Mouse (Mus musculus) cerebellum, adult 9-11 months (tissue): ENCODE measurements around the gene Serinc2.

Source experiments
- DNase-seq: peaks from one replicate; pipeline ENCODE4 v3.0.0; 2022

Gene Serinc2

DNA sequence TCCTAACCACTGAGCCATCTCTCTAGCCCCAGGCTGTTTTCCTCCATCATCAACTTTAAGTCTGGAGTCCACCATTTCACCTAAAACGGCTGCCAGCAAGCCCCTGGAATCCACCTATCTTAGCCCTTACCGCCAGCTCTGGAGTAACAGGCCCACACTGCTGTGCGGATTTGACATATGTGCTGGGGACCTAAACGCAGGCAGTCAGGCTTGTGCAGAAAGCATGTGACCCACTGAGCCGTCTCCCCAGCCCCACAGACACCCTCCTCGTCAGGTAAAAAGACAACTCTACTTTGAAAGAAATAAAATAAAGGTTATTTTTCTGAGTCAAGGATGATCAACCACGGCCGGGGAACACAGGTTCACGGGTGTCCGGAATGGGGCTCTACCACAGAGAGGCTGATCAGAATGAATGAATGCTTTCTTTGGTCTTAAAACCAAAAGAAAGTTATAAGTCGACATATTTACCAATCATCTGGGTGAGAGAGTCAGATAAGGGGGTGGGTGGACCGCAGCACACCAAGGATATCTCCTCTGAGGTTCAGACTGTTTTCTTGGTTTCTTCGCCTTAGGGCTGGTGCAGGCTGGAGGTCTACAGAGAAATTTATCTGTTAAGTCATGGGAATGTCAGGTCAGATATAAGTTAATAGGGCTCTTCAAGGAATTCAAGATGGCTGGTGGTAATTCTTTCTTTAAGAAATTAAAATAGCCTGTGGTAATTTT, 17.4 kb upstream of the Serinc2 start:
- no peak for DNase-seq

DNA sequence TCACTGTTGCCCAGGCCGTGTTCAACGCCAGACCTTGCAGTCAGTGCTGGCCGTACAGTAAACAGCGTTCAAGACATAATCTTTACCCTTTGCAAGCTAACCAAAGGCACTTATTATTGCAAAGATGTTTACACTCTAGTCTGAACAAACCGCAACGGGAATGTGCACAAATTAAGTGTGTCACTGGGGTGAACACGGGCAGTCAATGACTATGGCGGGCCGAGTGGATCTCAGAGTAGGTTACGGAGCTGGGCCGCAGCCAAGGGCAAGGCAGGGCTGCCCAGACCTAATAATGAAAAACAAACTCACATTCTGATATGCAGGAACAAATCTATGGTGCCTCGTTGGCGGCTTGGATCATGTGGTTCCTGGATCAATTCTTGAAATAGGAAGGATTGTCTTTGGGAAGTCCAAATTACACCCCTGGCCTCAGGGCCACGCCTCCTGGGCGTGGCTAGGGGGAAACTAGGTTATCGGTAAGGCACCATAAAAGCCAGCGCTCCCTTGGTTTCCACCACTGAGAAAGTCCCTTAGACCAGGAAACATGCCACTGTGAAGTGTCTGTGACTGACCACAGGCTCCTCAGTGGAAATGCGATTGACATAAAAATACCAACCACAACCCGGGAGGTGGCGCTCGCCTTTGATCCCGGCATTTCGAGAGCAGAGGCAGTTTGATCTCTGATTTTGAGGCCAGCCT, 16.2 kb upstream of the Serinc2 start:
- no peak for DNase-seq

DNA sequence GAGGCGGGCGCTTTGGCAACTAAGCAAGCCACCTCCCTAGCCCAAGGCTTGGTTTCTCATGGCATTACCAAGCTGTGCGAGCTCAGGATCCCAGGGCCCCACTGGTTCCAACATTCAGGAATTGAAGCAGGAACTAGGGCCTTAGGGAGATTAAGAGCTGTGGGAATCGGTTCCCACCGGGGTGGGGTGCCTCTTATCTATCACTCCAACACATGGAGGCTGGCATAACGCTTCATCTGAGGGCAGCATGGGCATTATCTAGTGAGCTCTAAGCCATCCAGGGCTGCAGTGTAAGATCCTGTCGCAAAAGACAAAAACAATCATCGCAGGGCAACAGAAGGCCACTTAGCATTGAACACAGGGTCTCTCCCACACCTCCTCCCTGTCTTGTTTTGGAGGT, 15.5 kb upstream of the Serinc2 start:
- DNase-seq: no peak

DNA sequence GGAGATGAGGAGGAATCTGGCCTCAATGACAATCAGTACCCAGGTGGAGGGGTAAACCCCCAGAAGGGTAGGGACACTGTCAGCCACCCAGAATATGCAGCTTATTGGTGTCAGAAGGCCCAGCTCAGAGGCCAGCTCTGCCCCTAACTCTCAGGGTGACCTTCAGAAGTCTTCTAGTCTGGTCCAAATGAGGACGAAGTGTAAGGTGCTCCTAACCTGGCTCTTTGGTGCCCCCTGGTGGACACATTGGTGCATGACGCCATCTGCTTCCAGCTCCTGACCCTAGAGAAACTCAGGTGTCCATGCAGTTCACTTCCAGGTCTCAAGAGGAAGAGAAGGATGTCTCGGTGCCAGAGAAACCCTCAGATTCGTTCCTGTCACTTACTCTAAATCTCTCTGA, 13.3 kb upstream of the Serinc2 start:
- peak; percentile 78 for DNase-seq

DNA sequence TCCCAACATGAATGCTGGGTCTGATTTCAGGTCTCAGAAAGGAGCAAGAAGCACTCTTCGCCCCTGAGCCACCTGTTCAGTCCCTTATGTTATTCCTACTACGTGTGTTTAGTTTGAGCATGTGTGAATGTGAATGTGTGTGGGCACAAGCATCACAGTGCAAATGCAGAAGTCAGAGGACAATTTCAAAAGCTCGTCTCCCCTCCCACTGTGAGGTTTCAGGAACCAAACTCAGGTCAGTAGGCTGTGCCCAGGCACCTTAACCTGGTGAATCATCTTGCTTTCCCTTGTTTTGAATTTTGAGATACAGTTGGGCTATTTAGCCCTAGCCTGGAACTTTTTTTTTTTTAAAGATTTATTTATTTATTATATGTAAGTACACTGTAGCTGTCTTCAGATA, 10.8 kb upstream of the Serinc2 start:
- no peak for DNase-seq

DNA sequence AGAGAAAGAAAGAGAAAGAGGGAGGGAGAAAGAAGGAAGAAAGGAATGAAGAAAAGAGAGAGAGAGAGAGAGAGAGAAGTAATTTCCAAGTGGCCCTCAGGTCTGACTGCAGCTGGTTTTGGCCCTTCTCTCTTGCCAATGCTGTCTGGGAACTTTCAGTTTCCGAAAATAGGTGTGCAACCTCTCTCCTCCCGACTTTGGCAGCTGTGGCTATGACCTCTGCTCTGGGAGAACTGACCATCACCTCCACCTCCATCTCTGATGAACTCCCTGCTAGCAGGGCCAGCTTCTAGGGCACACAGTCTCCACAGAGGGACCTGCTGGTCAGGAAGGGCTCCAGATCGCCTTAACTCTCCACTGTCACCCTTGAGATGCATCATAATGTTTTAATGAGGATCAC, 7.5 kb upstream of the Serinc2 start:
- no peak for DNase-seq

DNA sequence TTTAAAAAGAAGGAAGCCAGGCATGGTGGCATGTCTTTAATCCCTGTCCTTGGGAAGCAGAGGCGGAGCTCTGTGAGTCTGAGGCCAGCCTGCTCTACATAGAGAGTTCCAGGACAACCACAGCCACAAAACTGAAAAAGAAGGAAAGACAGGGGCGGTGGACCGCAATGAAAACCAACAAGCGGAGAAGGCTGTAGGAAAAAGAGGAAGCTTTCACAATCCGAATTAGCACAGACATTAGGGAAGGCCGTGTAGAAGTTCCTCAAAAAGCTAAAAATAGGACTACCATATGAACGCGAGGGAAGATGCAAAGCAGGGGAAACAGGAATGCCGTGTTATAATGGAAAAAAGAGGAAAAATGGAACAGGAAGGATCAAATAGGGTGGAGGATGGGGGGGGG, 4.8 kb upstream of the Serinc2 start:
- no peak for DNase-seq

DNA sequence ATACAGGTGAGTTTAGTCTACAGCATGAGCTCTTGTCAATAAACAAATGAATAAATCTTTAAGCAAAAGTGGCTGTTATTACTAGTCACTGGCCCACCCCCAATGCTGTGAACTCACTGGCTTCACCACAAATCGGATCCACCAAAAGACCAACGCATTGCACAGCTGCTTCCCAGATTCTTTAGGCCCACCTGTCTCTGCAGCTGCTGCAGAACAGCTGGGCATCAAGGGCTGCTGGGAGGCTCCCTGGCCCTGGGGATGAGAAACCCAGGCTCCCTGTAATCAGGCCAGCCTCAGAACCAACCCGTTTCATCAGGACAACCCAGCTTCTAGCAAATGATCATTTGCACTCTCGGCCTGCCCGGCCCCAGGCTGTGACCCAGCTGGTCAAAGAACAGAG, 3.9 kb upstream of the Serinc2 start:
- no peak for DNase-seq

DNA sequence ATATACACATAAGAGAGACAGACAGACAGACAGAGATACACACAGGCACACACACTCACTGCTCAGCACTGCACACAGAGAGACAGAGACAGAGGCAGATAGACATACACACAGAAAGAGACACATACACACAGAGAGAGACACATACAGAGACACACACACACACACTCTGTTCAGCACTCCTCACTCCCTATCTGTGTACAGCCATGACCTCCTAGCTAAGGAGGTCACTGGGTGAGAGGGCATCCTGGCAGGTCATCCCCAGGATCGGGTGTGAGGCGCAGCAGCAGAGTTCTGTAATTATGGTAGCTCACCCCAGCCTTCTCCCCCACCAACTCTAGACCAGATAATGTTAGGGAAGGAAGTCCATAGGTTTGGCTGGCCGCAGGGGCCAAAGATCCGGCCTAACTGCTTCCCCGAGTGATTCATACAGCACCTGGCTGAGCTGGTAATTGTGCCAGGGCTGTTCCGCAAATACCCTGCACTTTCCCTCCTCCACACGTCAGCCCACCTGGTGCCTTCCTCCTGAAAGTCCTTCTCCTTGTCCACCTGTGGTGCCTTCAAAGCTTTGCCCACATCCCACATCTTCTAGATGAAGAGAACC, 2.3 kb downstream of the Serinc2 start:
- no peak for DNase-seq

DNA sequence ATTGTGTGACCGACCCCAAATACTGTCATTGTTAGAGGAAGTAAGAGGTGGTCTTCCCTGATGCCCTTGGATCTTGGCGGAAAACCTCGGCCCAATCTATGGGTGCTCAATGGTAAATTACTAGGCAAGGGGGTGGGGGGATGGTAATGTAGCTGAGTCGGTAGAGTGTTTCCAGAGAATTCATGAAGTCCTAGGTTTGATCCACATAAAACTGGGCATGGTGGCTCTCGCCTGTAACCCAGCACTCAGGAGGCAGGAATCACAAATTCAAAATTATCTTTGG, 3.2 kb downstream of the Serinc2 start:
- no peak for DNase-seq

DNA sequence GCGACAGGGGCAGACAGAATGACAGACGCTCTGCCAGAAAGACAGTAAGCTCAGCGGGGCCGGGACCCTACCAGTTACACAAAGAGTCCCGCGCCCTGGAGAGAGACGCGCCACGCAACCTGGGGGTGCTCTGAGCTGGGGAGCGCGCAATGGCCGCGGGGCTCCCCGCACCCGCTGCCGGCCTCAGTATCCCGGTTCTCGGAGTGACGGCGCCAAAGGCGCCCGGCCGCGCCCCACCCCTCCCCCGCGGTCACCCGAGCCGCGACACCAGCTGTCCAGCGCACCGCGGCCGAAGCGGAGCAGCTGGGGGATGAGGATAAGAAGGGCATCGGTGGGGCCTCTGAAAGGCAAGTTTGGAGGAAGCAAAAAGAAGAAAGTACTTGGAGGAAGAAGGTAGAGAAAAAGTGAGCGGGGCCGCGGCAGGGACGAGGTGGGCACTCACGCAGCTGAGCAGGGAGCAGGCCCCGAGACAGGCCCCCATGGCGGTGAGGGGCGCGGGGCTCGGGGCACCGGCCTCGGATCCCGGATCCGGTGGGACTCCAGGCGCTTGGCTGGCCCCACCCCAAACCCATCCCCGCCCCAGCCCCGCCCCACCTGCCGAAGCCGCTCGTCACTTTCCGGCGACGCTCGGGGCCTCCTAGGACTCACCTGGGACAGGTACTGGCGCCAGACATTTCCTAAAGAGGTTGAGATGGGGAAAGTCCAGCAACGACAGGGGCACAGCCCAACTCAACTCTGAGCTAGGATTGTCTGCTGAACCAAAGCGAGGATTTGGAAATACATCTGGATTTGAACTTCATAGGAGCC, 3.8 kb downstream of the Serinc2 start:
- peak; percentile 72 for DNase-seq

DNA sequence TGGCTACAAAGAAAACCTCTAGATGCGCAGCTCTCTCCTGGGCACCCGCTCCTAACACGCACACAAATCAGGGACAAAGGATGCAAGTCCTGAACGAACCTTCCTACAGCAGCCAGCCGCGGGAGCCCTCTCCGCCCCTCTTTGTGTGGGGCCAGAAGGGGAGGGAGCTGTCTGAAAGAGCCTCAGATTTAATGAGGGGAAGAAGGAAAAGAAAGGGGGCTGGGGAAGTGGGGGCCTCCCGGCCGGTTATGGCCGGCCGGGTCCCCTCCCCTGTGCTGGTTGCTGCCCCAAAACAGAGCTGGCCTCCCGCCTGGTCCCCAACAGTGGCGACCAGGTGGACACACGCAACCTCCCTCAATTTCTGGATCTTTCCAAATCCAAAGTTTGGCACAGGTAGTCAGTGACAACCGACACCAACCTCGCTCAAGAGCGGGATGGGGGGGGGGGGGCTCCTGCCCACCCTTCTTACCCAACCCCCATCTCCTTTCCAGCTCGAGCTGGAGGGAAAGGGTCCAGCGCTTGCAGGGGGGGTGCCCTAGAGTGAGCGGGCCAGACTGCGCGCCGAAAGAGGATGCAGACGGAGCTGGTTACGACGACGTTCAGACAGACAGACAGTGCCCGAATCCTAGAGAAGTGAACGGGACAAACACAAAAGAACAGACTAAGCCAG, 4.5 kb downstream of the Serinc2 start:
- DNase-seq: peak; percentile 80

DNA sequence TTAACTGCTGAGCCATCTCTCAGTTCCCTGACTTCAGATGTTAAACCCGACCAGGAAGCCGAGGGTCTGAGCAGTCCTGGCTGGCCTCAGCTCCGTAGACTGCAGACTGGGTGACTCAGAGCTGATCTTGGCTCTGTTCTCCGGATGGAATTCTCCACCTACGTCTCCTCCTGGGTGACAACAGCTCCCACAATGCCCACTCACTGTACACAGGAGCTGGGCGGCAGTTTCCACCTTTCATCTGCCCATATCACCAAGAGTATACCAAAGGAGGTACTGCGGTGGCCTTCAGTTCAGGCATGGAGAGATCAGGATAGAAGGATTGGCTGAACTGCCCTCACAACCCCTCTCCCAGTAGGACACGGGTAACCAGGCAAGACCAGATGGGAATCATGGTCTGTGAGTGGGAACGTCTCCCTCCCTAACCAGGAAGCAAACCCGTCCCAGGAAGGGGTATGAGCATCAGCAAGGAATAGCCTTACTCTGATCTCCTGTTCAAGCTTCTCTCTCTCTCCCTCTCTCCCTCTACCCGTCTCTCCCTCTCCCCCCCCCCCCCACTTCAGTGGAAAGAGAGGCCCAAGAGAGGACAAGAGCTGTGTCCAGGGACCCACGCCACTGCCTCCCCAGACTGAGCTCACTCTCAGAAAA, 5.2 kb downstream of the Serinc2 start:
- DNase-seq: peak; percentile 82

DNA sequence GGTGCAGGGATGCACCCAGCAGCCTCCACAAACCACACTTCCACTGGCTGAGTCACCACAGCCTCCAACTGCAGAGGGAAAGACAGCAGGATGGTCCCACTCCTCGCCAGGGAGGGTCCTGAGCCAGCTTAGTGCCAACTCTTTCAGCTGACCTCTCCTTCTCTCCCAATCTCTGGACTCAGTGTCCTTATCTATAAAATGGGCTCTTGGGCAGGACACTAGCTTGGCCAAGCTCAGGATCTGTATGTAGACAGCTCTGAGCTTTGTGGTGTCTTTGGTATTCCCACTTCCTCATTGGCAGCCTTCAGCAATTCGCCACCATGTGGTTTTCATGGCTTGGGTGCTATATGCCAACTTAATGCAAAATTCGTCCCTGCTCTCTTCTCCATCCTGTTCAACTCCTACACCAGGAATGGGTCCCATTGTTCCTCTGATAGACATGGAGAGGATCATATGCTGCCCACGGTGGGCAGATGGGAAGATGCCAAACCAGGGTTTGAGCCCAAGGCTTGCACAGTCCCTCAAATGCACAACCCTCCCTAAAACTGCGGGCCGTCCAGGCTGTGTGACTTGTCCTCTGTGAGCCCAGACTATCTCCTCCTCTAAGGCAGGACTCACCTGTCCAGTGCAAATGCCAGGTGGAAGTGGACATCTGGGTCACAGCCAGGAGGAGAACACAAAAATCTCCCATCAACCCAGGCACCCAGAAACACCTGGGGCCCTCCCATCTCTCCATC, 8.2 kb downstream of the Serinc2 start:
- peak; percentile 52 for DNase-seq

DNA sequence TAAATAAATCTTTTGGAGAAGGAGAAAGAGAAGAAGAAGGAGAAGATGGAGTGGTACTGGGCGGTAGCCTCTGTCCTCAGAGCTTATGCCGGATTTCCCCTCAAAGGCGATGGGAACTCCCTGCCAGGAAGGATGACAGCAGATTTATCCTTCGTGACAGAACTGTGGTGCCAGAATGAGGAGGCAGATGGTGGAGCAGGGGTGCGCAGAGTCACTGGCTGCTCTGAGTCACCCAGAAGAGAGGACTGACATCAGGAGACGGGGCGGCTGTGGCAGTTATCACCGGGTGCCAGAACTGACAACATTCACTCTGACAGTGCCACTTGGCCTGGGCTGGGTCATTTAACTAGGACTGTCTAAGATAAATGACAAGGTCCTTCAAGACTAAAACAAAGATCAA, 8.9 kb downstream of the Serinc2 start:
- DNase-seq: peak; percentile 88

DNA sequence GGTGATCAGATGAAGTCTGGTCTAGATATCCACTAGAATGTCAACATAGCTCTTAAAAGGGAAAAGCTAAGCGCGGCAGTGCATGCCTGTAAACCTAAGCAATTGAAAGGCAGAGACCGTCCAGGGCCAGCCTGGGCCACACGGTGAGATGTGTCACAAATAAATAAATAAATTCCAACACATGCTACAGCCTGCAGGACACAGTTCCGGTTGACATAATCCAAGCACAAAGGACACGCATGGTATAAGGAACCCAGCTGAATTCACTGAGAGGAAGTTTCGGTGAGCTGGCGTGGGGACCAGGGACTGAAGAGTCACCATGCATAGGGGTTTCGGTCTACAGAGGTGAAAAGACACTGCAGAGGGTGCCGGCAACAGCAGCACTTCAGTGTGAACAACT, 10.3 kb downstream of the Serinc2 start:
- DNase-seq: no peak

DNA sequence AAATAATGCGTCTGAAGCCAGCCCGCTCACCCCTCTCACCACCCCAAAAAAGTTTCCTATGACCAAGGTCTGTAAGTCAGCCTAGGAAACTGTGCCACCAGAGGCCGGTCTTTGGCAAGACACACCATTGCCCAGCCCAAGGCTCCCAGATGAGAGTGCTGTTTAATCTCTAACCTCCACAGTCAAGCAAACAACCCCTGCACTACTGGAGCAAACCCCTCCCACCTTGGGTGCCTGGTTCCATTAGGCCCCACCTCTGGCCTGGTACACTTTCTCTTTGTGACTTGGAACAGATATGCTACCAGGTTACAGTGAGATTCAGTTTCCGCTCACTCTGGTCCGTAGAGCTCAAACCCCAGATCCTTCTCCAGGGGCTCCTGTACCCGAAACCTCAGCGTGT, 11.9 kb downstream of the Serinc2 start:
- DNase-seq: no peak

DNA sequence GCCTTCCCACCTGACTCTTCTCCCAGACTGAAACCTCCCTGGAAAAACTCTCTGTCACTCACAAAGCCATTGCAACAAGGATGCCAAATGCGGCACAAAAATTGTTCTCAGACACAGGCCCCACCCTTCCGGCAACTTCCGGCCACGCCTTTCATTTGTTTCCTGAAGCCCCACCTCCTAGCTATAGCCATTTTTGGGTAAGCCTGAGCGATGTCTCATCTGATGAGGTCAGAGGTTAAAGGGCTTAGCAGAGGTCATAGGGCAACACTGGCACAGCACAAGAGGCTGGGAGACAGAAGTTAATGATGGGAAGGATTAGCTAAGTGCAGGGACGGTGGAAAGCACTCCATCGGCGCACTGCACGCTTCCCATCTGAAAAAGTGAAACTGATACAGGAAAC, 12.4 kb downstream of the Serinc2 start:
- no peak for DNase-seq

DNA sequence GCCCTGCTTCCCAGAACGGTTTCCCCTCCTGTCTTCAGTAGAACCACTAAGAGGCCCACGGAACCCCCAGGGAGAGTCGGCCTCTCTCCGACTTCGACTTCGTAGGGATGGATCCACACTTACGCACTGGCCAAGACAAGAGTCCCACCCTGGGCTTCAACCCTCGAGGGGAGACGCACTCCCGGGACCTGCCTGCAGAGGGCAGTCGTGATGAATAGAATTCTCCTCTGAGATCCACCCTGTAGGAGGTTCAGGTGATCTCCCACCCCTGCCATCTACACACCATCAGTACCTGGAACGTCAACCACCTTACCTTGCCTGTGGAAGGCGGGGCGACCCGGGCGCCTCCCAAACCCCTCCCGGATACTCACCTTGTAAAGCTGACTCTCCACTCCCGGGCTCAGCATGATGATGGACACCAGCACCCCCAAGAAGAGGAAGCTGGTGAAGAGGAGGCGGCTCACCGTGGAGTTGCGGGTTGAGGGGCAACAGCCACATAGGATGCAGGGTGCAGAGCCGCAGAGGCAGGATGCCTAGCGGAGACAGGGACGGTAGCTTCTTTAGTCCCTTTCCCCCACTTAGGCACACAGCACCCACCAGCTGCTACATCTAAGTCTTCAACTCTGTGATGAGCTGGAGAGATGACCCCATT, 14.2 kb downstream of the Serinc2 start:
- peak; percentile 77 for DNase-seq

DNA sequence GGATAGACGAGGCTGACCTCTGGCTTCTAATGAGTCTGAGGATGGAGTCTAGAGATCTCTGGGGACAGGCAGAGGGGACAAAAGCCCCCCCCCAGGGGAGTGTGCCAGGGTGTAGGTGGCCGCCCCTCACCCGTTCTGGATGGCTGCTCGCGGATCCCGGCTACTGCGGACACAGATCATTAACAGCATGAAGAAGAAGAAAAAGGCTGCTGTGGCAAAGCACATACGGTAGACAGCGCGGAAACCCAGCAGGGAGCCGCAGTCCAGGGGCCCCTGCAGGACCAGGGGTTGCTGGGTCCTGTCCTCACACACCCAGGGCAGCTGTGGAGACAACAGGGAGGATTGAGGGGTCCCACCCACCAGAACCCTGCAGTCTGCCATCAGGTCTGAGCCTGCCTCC, 14.9 kb downstream of the Serinc2 start:
- DNase-seq: no peak

DNA sequence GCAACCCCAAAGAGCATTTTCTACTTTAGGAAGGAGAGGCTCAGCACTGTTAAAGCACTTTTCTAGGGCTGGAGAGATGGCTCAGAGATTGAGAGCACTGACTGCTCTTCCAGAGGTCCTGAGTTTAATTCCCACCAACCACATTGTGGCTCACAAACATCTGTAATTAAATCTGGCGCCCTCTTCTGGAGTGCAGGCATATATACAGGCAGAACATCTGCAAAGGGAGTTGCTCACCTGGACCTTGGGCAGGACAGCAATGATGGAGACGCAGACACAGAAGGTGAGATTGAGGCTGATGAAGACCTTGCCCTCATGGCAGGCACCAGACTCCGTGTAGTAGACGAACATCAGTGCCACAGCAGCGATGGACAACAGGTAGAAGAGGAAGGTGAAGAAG, 18.6 kb downstream of the Serinc2 start:
- no peak for DNase-seq
